Mouse (Mus musculus): Measurements from ENCODE around the gene Twnk. TPM values are rescaled to one million over a fixed set of nuclear protein-coding genes. Genes with fewer than 3 reads are reported as not detected.
A peak's percentile ranks its signal among the peaks of the same experiment; 100 is the strongest.

Twnk gene
- total and polyA plus RNA-seq, 3 experiments: 12.4 to 30.1 (median 18.9) TPM

- Histone ChIP-seq H3K4me1 (ENCODE audit: control insufficient read depth in 1 of 2, insufficient read depth in 2 of 2) (peaks cover 23 to 43% of the 10 kb centered on the region in 2 experiments), H3K27ac (ENCODE audit: insufficient read depth, low read depth) (peak overlapping the region; percentile 73), H3K9me3 (replicated peaks; ENCODE audit: low read length) (no peaks in the 10 kb centered on the region), H3K9ac (ENCODE audit: insufficient read depth, low read depth) (peak overlapping the region; percentile 87), H3K4me3 (replicated peaks in 1 of 3; ENCODE audit: low read depth in 2 of 3, low read length in 2 of 3, poor library complexity in 1 of 3) (peak overlapping the region; percentile 28 to 72 (median 41)), H3K36me3 (replicated peaks in 1 of 2; ENCODE audit: control insufficient read depth in 1 of 2, insufficient read depth in 1 of 2, low read length in 1 of 2) (peaks cover 2 to 10% of the 10 kb centered on the region in 2 experiments), H3K79me2 (replicated peaks; ENCODE audit: control insufficient read depth, extremely low read depth, insufficient read depth, poor library complexity, severe bottlenecking) (peaks cover 5% of the 10 kb centered on the region; the same call in 1 of the 2 replicates), H3K27me3 (replicated peaks) (peaks cover 40% of the 10 kb centered on the region), H3K4me2 (ENCODE audit: insufficient read depth, low read depth, poor library complexity, severe bottlenecking) (peak overlapping the region; percentile 77)
- peak; percentile 35; the same call in 1 of the 2 replicates for TF ChIP-seq SIN3A (IDR thresholded peaks at IDR 0.05; ENCODE audit: low read length)
- no peak for TF ChIP-seq RCOR1 (conservative IDR thresholded peaks at IDR 0.05; ENCODE audit: low read depth, low read length)
- TF ChIP-seq UBTF (IDR thresholded peaks at IDR 0.05; ENCODE audit: low read depth, low read length): 0 out of 2 replicates have a peak, but pooled peaks have one; percentile 54
- peak; percentile 34; the same call in 1 of the 2 replicates for TF ChIP-seq MAZ (IDR thresholded peaks at IDR 0.05; ENCODE audit: low read depth, low read length)
- no peak for TF ChIP-seq EP300 (IDR thresholded peaks at IDR 0.05; ENCODE audit: low read length)
- peak; percentile 25 for TF ChIP-seq SMC3 (IDR thresholded peaks at IDR 0.05; ENCODE audit: low read depth, low read length)
- TF ChIP-seq MAX (IDR thresholded peaks at IDR 0.05; ENCODE audit: low read length): 0 out of 2 replicates have a peak, but pooled peaks have one; percentile 4
- TF ChIP-seq CTCF (conservative IDR thresholded peaks at IDR 0.05 in 1 of 2, IDR thresholded peaks at IDR 0.05 in 1 of 2; ENCODE audit: low read depth in 2 of 2, low read length in 2 of 2): peak in 1 of 2 experiments; percentile 46; a peak in 2 of 4 replicates
- in situ Hi-C loops (cut with MboI; ENCODE audit: low pct_ligation_motif_present, low pct_unique_long_range_greater_than_20kb, low sequenced_read_pairs) (no loop called here), dilution Hi-C loops (cut with MboI; ENCODE audit: extremely low pct_ligation_motif_present, extremely low pct_unique_long_range_greater_than_20kb, low sequenced_read_pairs) (no loop called here)
- DNase-seq (ENCODE audit: extremely low read depth): no peak
Observed at GRCm38 (mm10) chr19:45017216-45017771, 11.8 kb downstream of the Twnk start.

- in situ Hi-C loops (cut with MboI; ENCODE audit: low pct_ligation_motif_present, low pct_unique_long_range_greater_than_20kb, low sequenced_read_pairs) (no loop called here), dilution Hi-C loops (cut with MboI; ENCODE audit: extremely low pct_ligation_motif_present, extremely low pct_unique_long_range_greater_than_20kb, low sequenced_read_pairs) (no loop called here)
- peaks cover 44% of the 10 kb centered on the region for H3K27me3 ChIP-seq (replicated peaks)
- H3K9ac ChIP-seq (ENCODE audit: insufficient read depth, low read depth): peak overlapping the region; percentile 87
- peaks cover 23 to 43% of the 10 kb centered on the region in 2 experiments for H3K4me1 ChIP-seq (ENCODE audit: control insufficient read depth in 1 of 2, insufficient read depth in 2 of 2)
- no peak for DNase-seq (ENCODE audit: extremely low read depth)
- peak overlapping the region; percentile 20 to 72 (median 36) for H3K4me3 ChIP-seq (replicated peaks in 1 of 3; ENCODE audit: low read depth in 2 of 3, low read length in 2 of 3, poor library complexity in 1 of 3)
- peaks cover 0 to 4% of the 10 kb centered on the region in 2 experiments for H3K36me3 ChIP-seq (replicated peaks in 1 of 2; ENCODE audit: control insufficient read depth in 1 of 2, insufficient read depth in 1 of 2, low read length in 1 of 2)
- peaks cover 5% of the 10 kb centered on the region; the same call in 1 of the 2 replicates for H3K79me2 ChIP-seq (replicated peaks; ENCODE audit: control insufficient read depth, extremely low read depth, insufficient read depth, poor library complexity, severe bottlenecking)
- TF ChIP-seq ETS1 (conservative IDR thresholded peaks at IDR 0.05; ENCODE audit: low read depth, low read length) (no peak), IRF4 (IDR thresholded peaks at IDR 0.05; ENCODE audit: low read depth, low read length) (0 out of 2 replicates have a peak, but pooled peaks have one; percentile 23), MXI1 (IDR thresholded peaks at IDR 0.05; ENCODE audit: low read depth, low read length) (peak; percentile 28; the same call in 1 of the 2 replicates), TCF12 (IDR thresholded peaks at IDR 0.05; ENCODE audit: low read depth, low read length) (0 out of 2 replicates have a peak, but pooled peaks have one; percentile 6), HCFC1 (IDR thresholded peaks at IDR 0.05; ENCODE audit: low read depth, low read length) (peak; percentile 14; the same call in 1 of the 2 replicates), BHLHE40 (IDR thresholded peaks at IDR 0.05; ENCODE audit: low read depth, low read length) (peak; percentile 77), CHD2 (IDR thresholded peaks at IDR 0.05; ENCODE audit: low read length) (peak; percentile 38; the same call in 1 of the 2 replicates), MYC (IDR thresholded peaks at IDR 0.05; ENCODE audit: low read depth, low read length) (no peak), NELFE (IDR thresholded peaks at IDR 0.05; ENCODE audit: low read depth, low read length) (0 out of 2 replicates have a peak, but pooled peaks have one; percentile 23), MAZ (IDR thresholded peaks at IDR 0.05; ENCODE audit: low read depth, low read length) (0 out of 2 replicates have a peak, but pooled peaks have one; percentile 32), CHD1 (IDR thresholded peaks at IDR 0.05; ENCODE audit: low read depth, low read length) (no peak), NRF1 (IDR thresholded peaks at IDR 0.05; ENCODE audit: low read depth, low read length) (peak; percentile 49)
- no peaks in the 10 kb centered on the region for H3K9me3 ChIP-seq (replicated peaks; ENCODE audit: low read length)
- H3K27ac ChIP-seq (ENCODE audit: insufficient read depth, low read depth): peak overlapping the region; percentile 31; the same call in 1 of the 2 replicates
- H3K4me2 ChIP-seq (ENCODE audit: insufficient read depth, low read depth, poor library complexity, severe bottlenecking): peak overlapping the region; percentile 77
Observed at GRCm38 (mm10) chr19:45017909-45018308, 12.4 kb downstream of the Twnk start.
